Mouse (Mus musculus): Measurements from ENCODE around the gene Tex2. TPM values are rescaled to one million over a fixed set of nuclear protein-coding genes. Genes with fewer than 3 reads are reported as not detected.

The Tex2 gene
- polyA plus RNA-seq, 1 experiment = not detected

GRCm38 (mm10) chr11:106465932-106466331 is 147.3 kb downstream of the Tex2 start:
- Histone ChIP-seq H3K27ac (ENCODE audit: insufficient read depth, low read depth, low read length) (no peak overlapping the region), H3K4me3 (ENCODE audit: insufficient read depth, low read depth, low read length) (no peak overlapping the region), H3K4me1 (ENCODE audit: control insufficient read depth, insufficient read depth, low read length) (no peaks in the 10 kb centered on the region)
- 89% methylated on average over 4 of the region's 4 CpGs for WGBS
- TF ChIP-seq CTCF (IDR thresholded peaks at IDR 0.05; ENCODE audit: insufficient read depth, low read depth, low read length) (no peak), POLR2A (IDR thresholded peaks at IDR 0.05; ENCODE audit: insufficient read depth, low read depth, low read length) (no peak)

GRCm38 (mm10) chr11:106465545-106465903 is 147.7 kb downstream of the Tex2 start:
- H3K4me1 ChIP-seq (ENCODE audit: control insufficient read depth, insufficient read depth, low read length) = no peaks in the 10 kb centered on the region
- no peak overlapping the region for H3K4me3 ChIP-seq (ENCODE audit: insufficient read depth, low read depth, low read length)
- TF ChIP-seq POLR2A (IDR thresholded peaks at IDR 0.05; ENCODE audit: insufficient read depth, low read depth, low read length) (no peak), CTCF (IDR thresholded peaks at IDR 0.05; ENCODE audit: insufficient read depth, low read depth, low read length) (no peak)
- WGBS = 96% methylated on average over 1 of the region's 1 CpGs
- H3K27ac ChIP-seq (ENCODE audit: insufficient read depth, low read depth, low read length) = no peak overlapping the region

- 55% methylated on average over 4 of the region's 4 CpGs for WGBS
- H3K27ac ChIP-seq (ENCODE audit: insufficient read depth, low read depth, low read length) = no peak overlapping the region
- H3K4me3 ChIP-seq (ENCODE audit: insufficient read depth, low read depth, low read length) = no peak overlapping the region
- H3K4me1 ChIP-seq (ENCODE audit: control insufficient read depth, insufficient read depth, low read length) = no peaks in the 10 kb centered on the region
- TF ChIP-seq POLR2A (IDR thresholded peaks at IDR 0.05; ENCODE audit: insufficient read depth, low read depth, low read length) (no peak), CTCF (IDR thresholded peaks at IDR 0.05; ENCODE audit: insufficient read depth, low read depth, low read length) (no peak)
Observed at GRCm38 (mm10) chr11:106464681-106465544, 148.3 kb downstream of the Tex2 start.

GRCm38 (mm10) chr11:106463845-106464244 is 149.4 kb downstream of the Tex2 start:
- TF ChIP-seq CTCF (IDR thresholded peaks at IDR 0.05; ENCODE audit: insufficient read depth, low read depth, low read length) (no peak), POLR2A (IDR thresholded peaks at IDR 0.05; ENCODE audit: insufficient read depth, low read depth, low read length) (no peak)
- Histone ChIP-seq H3K27ac (ENCODE audit: insufficient read depth, low read depth, low read length) (no peak overlapping the region), H3K4me3 (ENCODE audit: insufficient read depth, low read depth, low read length) (no peak overlapping the region), H3K4me1 (ENCODE audit: control insufficient read depth, insufficient read depth, low read length) (no peaks in the 10 kb centered on the region)
- WGBS = 38% methylated on average over 5 of the region's 5 CpGs

GRCm38 (mm10) chr11:106462309-106462708 is 150.9 kb downstream of the Tex2 start:
- no peaks in the 10 kb centered on the region for H3K4me1 ChIP-seq (ENCODE audit: control insufficient read depth, insufficient read depth, low read length)
- WGBS = 78% methylated on average over 3 of the region's 3 CpGs
- H3K4me3 ChIP-seq (ENCODE audit: insufficient read depth, low read depth, low read length) = no peak overlapping the region
- H3K27ac ChIP-seq (ENCODE audit: insufficient read depth, low read depth, low read length) = no peak overlapping the region
- no peak for TF ChIP-seq POLR2A (IDR thresholded peaks at IDR 0.05; ENCODE audit: insufficient read depth, low read depth, low read length)
- no peak for TF ChIP-seq CTCF (IDR thresholded peaks at IDR 0.05; ENCODE audit: insufficient read depth, low read depth, low read length)

GRCm38 (mm10) chr11:106461145-106461932 is 151.9 kb downstream of the Tex2 start:
- Histone ChIP-seq H3K4me1 (ENCODE audit: control insufficient read depth, insufficient read depth, low read length) (no peaks in the 10 kb centered on the region), H3K27ac (ENCODE audit: insufficient read depth, low read depth, low read length) (no peak overlapping the region), H3K4me3 (ENCODE audit: insufficient read depth, low read depth, low read length) (no peak overlapping the region)
- 90% methylated on average over 5 of the region's 5 CpGs for WGBS
- TF ChIP-seq CTCF (IDR thresholded peaks at IDR 0.05; ENCODE audit: insufficient read depth, low read depth, low read length) (no peak), POLR2A (IDR thresholded peaks at IDR 0.05; ENCODE audit: insufficient read depth, low read depth, low read length) (no peak)

GRCm38 (mm10) chr11:106460671-106461070 is 152.6 kb downstream of the Tex2 start:
- no peak for TF ChIP-seq POLR2A (IDR thresholded peaks at IDR 0.05; ENCODE audit: insufficient read depth, low read depth, low read length)
- TF ChIP-seq CTCF (IDR thresholded peaks at IDR 0.05; ENCODE audit: insufficient read depth, low read depth, low read length) = no peak
- no peak overlapping the region for H3K4me3 ChIP-seq (ENCODE audit: insufficient read depth, low read depth, low read length)
- WGBS = 95% methylated on average over 1 of the region's 1 CpGs

GRCm38 (mm10) chr11:106458540-106458939 is 154.7 kb downstream of the Tex2 start:
- no peak for TF ChIP-seq POLR2A (IDR thresholded peaks at IDR 0.05; ENCODE audit: insufficient read depth, low read depth, low read length)
- Histone ChIP-seq H3K27ac (ENCODE audit: insufficient read depth, low read depth, low read length) (no peak overlapping the region), H3K4me3 (ENCODE audit: insufficient read depth, low read depth, low read length) (no peak overlapping the region), H3K4me1 (ENCODE audit: control insufficient read depth, insufficient read depth, low read length) (no peaks in the 10 kb centered on the region)
- WGBS = 92% methylated on average over 4 of the region's 4 CpGs

More at GRCm38 (mm10) chr11:106460671-106461070, 152.6 kb downstream of the Tex2 start:
- no peak overlapping the region for H3K27ac ChIP-seq (ENCODE audit: insufficient read depth, low read depth, low read length)
- no peaks in the 10 kb centered on the region for H3K4me1 ChIP-seq (ENCODE audit: control insufficient read depth, insufficient read depth, low read length)

Other genes with a start within 250 kb of the Tex2 start
- gene Prr29, start 248.0 kb downstream of the Tex2 start, polyA plus RNA-seq (2012; ENCODE audit: insufficient read depth, insufficient read length, low replicate concordance, missing spikeins) = not detected in 2 replicates
- gene Icam2, start 225.3 kb downstream of the Tex2 start, polyA plus RNA-seq (2012; ENCODE audit: insufficient read depth, insufficient read length, low replicate concordance, missing spikeins) = not detected in 2 replicates
- gene Ern1, start 125.6 kb downstream of the Tex2 start, polyA plus RNA-seq (2012; ENCODE audit: insufficient read depth, insufficient read length, low replicate concordance, missing spikeins) = not detected in 2 replicates
- not detected in 2 replicates for gene Pecam1, start 137.2 kb upstream of the Tex2 start, polyA plus RNA-seq (2012; ENCODE audit: insufficient read depth, insufficient read length, low replicate concordance, missing spikeins)
- gene Milr1, start 137.8 kb upstream of the Tex2 start, polyA plus RNA-seq (2012; ENCODE audit: insufficient read depth, insufficient read length, low replicate concordance, missing spikeins) = not detected in 2 replicates
- not detected in 2 replicates for gene Polg2, start 166.1 kb upstream of the Tex2 start, polyA plus RNA-seq (2012; ENCODE audit: insufficient read depth, insufficient read length, low replicate concordance, missing spikeins)
- 601 and 983 TPM in 2 replicates for gene Ddx5, start 175.8 kb upstream of the Tex2 start, polyA plus RNA-seq (2012; ENCODE audit: insufficient read depth, insufficient read length, low replicate concordance, missing spikeins)
- not detected in 2 replicates for gene Cep95, start 175.8 kb upstream of the Tex2 start, polyA plus RNA-seq (2012; ENCODE audit: insufficient read depth, insufficient read length, low replicate concordance, missing spikeins)

Data from olfactory bulb, adult 2 months (tissue).